Comparison of ENCODE assay signal across 9 mouse cellular contexts in the genomic region with DNA sequence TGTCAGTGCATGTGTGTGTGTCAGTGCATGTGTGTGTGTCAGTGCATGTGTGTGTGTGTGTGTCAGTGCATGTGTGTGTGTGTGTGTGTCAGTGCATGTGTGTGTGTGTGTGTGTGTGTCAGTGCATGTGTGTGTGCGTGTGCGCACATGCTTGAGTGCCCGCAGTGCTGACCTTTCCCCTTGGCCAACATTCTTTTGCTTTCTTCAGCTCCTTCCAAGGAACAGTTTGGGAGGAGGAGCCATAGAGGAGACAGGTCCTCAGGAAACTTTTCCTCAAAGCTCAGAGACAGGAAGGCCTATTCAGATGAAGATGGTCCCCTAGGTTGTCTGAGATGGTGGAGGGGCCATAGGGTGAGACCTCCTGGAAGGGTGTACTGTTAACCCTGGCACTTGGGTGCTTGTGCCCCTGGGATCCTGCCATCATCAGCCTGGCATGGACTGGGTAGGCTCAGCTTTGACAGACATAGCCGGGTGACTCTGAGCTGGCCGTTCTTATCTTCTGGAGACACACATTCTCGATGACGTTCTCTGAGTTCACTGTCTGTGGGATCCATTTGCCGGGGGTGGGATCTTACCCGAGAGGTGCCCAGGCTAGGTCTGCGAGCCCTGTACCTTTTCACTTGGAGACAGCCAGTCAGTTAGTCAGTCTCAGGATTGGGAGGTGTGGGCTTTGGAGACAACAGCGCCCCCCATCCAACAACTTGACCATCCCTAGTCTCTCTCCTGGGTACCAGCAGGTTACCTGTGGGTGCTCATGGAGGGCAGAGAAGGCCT. TPM values are rescaled to one million over a fixed set of nuclear protein-coding genes. Genes with fewer than 3 reads are reported as not detected.
A peak's percentile ranks its signal among the peaks of the same experiment; 100 is the strongest.
DNase-seq lines count a peak whose midpoint lies in the region; ATAC-seq and TF ChIP-seq lines count a peak whose summit lies in the region.
"Had no signal": no experiment of that assay in that cellular context is flagged by ENCODE, and none has a peak within 500 bp of the region (broad histone marks: within the 10 kb centered on the region; RNA-seq: fewer than 3 reads in every experiment).

No protein-coding gene starts in this region.

- H3K27ac ChIP-seq in heart, adult 2 months, result peak overlapping the region; percentile 75
- peak overlapping the region; percentile 83 for H3K27ac ChIP-seq in bone marrow, adult 2 months (ENCODE audit: control insufficient read depth, insufficient read depth, low read depth, low read length, poor library complexity)
- peak overlapping the region; percentile 24; the same call in 1 of the 2 replicates for H3K27ac ChIP-seq in intestine, embryonic 14.5 days (ENCODE audit: low read depth)
- peak overlapping the region; percentile 78 for H3K27ac ChIP-seq in liver, embryonic 13.5 days
- no peak overlapping the region for H3K27ac ChIP-seq in midbrain, postnatal 0 days (ENCODE audit: low read depth, low read length)

- H3K9ac ChIP-seq in heart, adult 2 months (ENCODE audit: low read depth, low read length), result peak overlapping the region; percentile 30
- H3K9ac ChIP-seq in intestine, embryonic 14.5 days (ENCODE audit: low read length), result no peak overlapping the region
- H3K9ac ChIP-seq in liver, embryonic 13.5 days, result peak overlapping the region; percentile 64
- H3K9ac ChIP-seq in midbrain, postnatal 0 days (replicated peaks; ENCODE audit: low read length, poor library complexity, severe bottlenecking), result no peak overlapping the region
- H3K9ac ChIP-seq: limb, embryonic 12.5 days had no signal

- no peak overlapping the region for H3K4me3 ChIP-seq in heart, adult 2 months
- no peak overlapping the region for H3K4me3 ChIP-seq in bone marrow, adult 2 months (replicated peaks; ENCODE audit: control insufficient read depth, low read depth, low read length)
- no peak overlapping the region for H3K4me3 ChIP-seq in intestine, embryonic 14.5 days (ENCODE audit: low read depth, low read length)
- peak overlapping the region; percentile 14; the same call in 1 of the 2 replicates for H3K4me3 ChIP-seq in liver, embryonic 13.5 days (replicated peaks)
- H3K4me3 ChIP-seq in midbrain, postnatal 0 days (ENCODE audit: low read depth, low read length), result no peak overlapping the region
- H3K4me3 ChIP-seq: limb, embryonic 12.5 days had no signal

- TF ChIP-seq POLR2A in heart, adult 2 months (IDR thresholded peaks at IDR 0.05; ENCODE audit: insufficient read depth, low read depth, low read length), result no peak
- TF ChIP-seq POLR2A in bone marrow, adult 2 months (IDR thresholded peaks at IDR 0.05; ENCODE audit: borderline replicate concordance, control insufficient read depth, low read depth, low read length), result no peak

- WGBS in heart, adult 2 months, result 56% methylated on average over 11 of the region's 11 CpGs
- 52% methylated on average over 11 of the region's 11 CpGs for WGBS in bone marrow, adult 2 months
- WGBS in intestine, embryonic 14.5 days, result 75% methylated on average over 11 of the region's 11 CpGs
- WGBS in liver, embryonic 13.5 days (ENCODE audit: insufficient replicate concordance), result 33% methylated on average over 11 of the region's 11 CpGs
- 92% methylated on average over 11 of the region's 11 CpGs for WGBS in midbrain, postnatal 0 days

- H3K36me3 ChIP-seq in heart, adult 2 months (ENCODE audit: control insufficient read depth, insufficient read depth, low read length), result peaks cover 6% of the 10 kb centered on the region
- 0 out of 2 replicates have a peak, but pooled peaks cover under 1% of the 10 kb centered on the region for H3K36me3 ChIP-seq in intestine, embryonic 14.5 days (ENCODE audit: control insufficient read depth, insufficient read depth, low read length)
- H3K36me3 ChIP-seq in liver, embryonic 13.5 days, result peaks cover 6% of the 10 kb centered on the region
- no peaks in the 10 kb centered on the region; the same call in 1 of the 2 replicates for H3K36me3 ChIP-seq in midbrain, postnatal 0 days (ENCODE audit: insufficient read depth, low read length)

- intact Hi-C loops in heart, adult 2 months (cut with DNase I), result no loop called here

- no peaks in the 10 kb centered on the region for H3K9me3 ChIP-seq in intestine, embryonic 14.5 days (ENCODE audit: control insufficient read depth, low read length)
- H3K9me3 ChIP-seq in liver, embryonic 13.5 days (replicated peaks), result no peaks in the 10 kb centered on the region
- H3K9me3 ChIP-seq in midbrain, postnatal 0 days (ENCODE audit: low read length), result no peaks in the 10 kb centered on the region
- H3K9me3 ChIP-seq: limb, embryonic 12.5 days had no signal

- no peak for TF ChIP-seq CTCF in heart, adult 2 months (IDR thresholded peaks at IDR 0.05)
- TF ChIP-seq CTCF in bone marrow, adult 2 months (IDR thresholded peaks at IDR 0.05; ENCODE audit: control insufficient read depth, insufficient read depth, low read length), result no peak
- no peak for TF ChIP-seq CTCF in midbrain, postnatal 0 days (IDR thresholded peaks at IDR 0.05)

- peak in 1 of 2 experiments; percentile 50 for DNase-seq in heart, adult 2 months
- no peak for DNase-seq in heart, adult 8-10 months (ENCODE audit: low spot score)
- no peak for DNase-seq in intestine, embryonic 14.5 days (ENCODE audit: low spot score)
- peak; percentile 51 for DNase-seq in liver, embryonic 13.5 days
- DNase-seq in thymus, postnatal 25 days, result no peak
- DNase-seq in cerebellum, adult 11 months, result no peak
- DNase-seq in midbrain, postnatal 0 days (ENCODE audit: low spot score), result no peak

- 0 out of 2 replicates have a peak overlapping the region, but pooled peaks have one; percentile 12 for H3K4me2 ChIP-seq in intestine, embryonic 14.5 days (ENCODE audit: low read length)
- peak overlapping the region; percentile 55 for H3K4me2 ChIP-seq in liver, embryonic 13.5 days
- H3K4me2 ChIP-seq in midbrain, postnatal 0 days (ENCODE audit: low read depth, low read length, poor library complexity, severe bottlenecking), result no peak overlapping the region
- H3K4me2 ChIP-seq: limb, embryonic 12.5 days had no signal

- no peak for TF ChIP-seq EP300 in heart, adult 2 months (IDR thresholded peaks at IDR 0.05; ENCODE audit: insufficient read depth, low read depth, low read length)

- no peaks in the 10 kb centered on the region for H3K27me3 ChIP-seq in heart, adult 2 months (ENCODE audit: control insufficient read depth, insufficient read depth, low read length)
- H3K27me3 ChIP-seq in intestine, embryonic 14.5 days (replicated peaks; ENCODE audit: control insufficient read depth, insufficient read depth, low read length), result no peaks in the 10 kb centered on the region
- no peaks in the 10 kb centered on the region for H3K27me3 ChIP-seq in liver, embryonic 13.5 days
- H3K27me3 ChIP-seq in midbrain, postnatal 0 days (ENCODE audit: insufficient read depth, low read length), result no peaks in the 10 kb centered on the region
- H3K27me3 ChIP-seq: limb, embryonic 12.5 days had no signal

- peak; percentile 17; the same call in 1 of the 2 replicates for ATAC-seq in intestine, embryonic 14.5 days (replicated peaks; ENCODE audit: low FRiP score, low TSS enrichment, low read depth)
- peak; percentile 89 for ATAC-seq in liver, embryonic 13.5 days (ENCODE audit: low read depth)
- ATAC-seq in midbrain, postnatal 0 days (ENCODE audit: low FRiP score), result no peak

- H3K79me2 ChIP-seq in heart, adult 2 months (replicated peaks; ENCODE audit: control insufficient read depth, insufficient read depth, low read length), result no peaks in the 10 kb centered on the region

- peaks cover 34% of the 10 kb centered on the region for H3K4me1 ChIP-seq in heart, adult 2 months (ENCODE audit: control insufficient read depth, insufficient read depth, low read length)
- peaks cover 10% of the 10 kb centered on the region for H3K4me1 ChIP-seq in bone marrow, adult 2 months (ENCODE audit: control insufficient read depth, insufficient read depth, low read length)
- H3K4me1 ChIP-seq in intestine, embryonic 14.5 days (replicated peaks; ENCODE audit: control insufficient read depth, insufficient read depth, low read length), result peaks cover 4% of the 10 kb centered on the region; the same call in 1 of the 2 replicates
- H3K4me1 ChIP-seq in liver, embryonic 13.5 days (replicated peaks), result peaks cover 87% of the 10 kb centered on the region
- H3K4me1 ChIP-seq in midbrain, postnatal 0 days (ENCODE audit: insufficient read depth, low read length), result no peaks in the 10 kb centered on the region

RNA-seq across cellular contexts. Expression of a gene that starts 11.5 kb away (rescaled TPM):
- total RNA-seq in heart, adult 2 months (2021), result 100 to 1,000 TPM; 151 to 167 TPM
- 89.8 and 118 TPM in 2 replicates for polyA plus RNA-seq in heart, adult 2 months (2012; rRNA removed)
- 100 to 1,000 TPM in 3 of 4 experiments, 10 to 100 TPM in 1; 87.1 to 234 (median 146) TPM for total RNA-seq in heart, adult 8-10 months (2022)
- 2.5 and 7.0 TPM in 2 replicates for polyA plus RNA-seq in bone marrow, adult 2 months (2011; ENCODE audit: insufficient read depth, insufficient read length, low replicate concordance, missing spikeins)
- 8.9 and 9.6 TPM in 2 replicates for polyA plus RNA-seq in intestine, embryonic 14.5 days (2014; fragmentation: Nextera tagmentation; extraction: Ambion mirVana)
- 10.7 and 12.2 TPM in 2 replicates for polyA plus RNA-seq in liver, embryonic 13.5 days (2015; fragmentation: Nextera tagmentation; extraction: Ambion mirVana)
- 2.4 and 6.0 TPM in 2 replicates for total RNA-seq in midbrain, postnatal 0 days (2014; rRNA removed)
- polyA plus RNA-seq in midbrain, postnatal 0 days (2015; fragmentation: Nextera tagmentation; extraction: Ambion mirVana), result 6.5 and 6.7 TPM in 2 replicates

RNA-seq across cellular contexts. Expression of a gene that starts 17.6 kb away (rescaled TPM):
- total RNA-seq in heart, adult 2 months (2021), result 10 to 100 TPM; 29.0 to 36.0 TPM
- 26.1 and 40.8 TPM in 2 replicates for polyA plus RNA-seq in heart, adult 2 months (2012; rRNA removed)
- total RNA-seq in heart, adult 8-10 months (2022), result 10 to 100 TPM; 27.2 to 38.4 (median 32.0) TPM
- 16.9 and 46.9 TPM in 2 replicates for polyA plus RNA-seq in bone marrow, adult 2 months (2011; ENCODE audit: insufficient read depth, insufficient read length, low replicate concordance, missing spikeins)
- 21.2 and 23.2 TPM in 2 replicates for polyA plus RNA-seq in intestine, embryonic 14.5 days (2014; fragmentation: Nextera tagmentation; extraction: Ambion mirVana)
- 9.1 and 10.2 TPM in 2 replicates for polyA plus RNA-seq in liver, embryonic 13.5 days (2015; fragmentation: Nextera tagmentation; extraction: Ambion mirVana)
- 2.3 and 3.2 TPM in 2 replicates for total RNA-seq in midbrain, postnatal 0 days (2014; rRNA removed)
- 1.3 and 2.2 TPM in 2 replicates for polyA plus RNA-seq in midbrain, postnatal 0 days (2015; fragmentation: Nextera tagmentation; extraction: Ambion mirVana)

RNA-seq across cellular contexts. Expression of a gene that starts 30.9 kb away (rescaled TPM):
- total RNA-seq in heart, adult 2 months (2021), result 10 to 100 TPM; 21.2 to 21.4 TPM
- polyA plus RNA-seq in heart, adult 2 months (2012; rRNA removed), result 30.3 and 37.0 TPM in 2 replicates
- 10 to 100 TPM; 17.3 to 24.0 (median 19.9) TPM for total RNA-seq in heart, adult 8-10 months (2022)
- polyA plus RNA-seq in bone marrow, adult 2 months (2011; ENCODE audit: insufficient read depth, insufficient read length, low replicate concordance, missing spikeins), result 18.2 and 30.2 TPM in 2 replicates
- 10.4 and 12.8 TPM in 2 replicates for polyA plus RNA-seq in intestine, embryonic 14.5 days (2014; fragmentation: Nextera tagmentation; extraction: Ambion mirVana)
- polyA plus RNA-seq in liver, embryonic 13.5 days (2015; fragmentation: Nextera tagmentation; extraction: Ambion mirVana), result 3.6 and 3.8 TPM in 2 replicates
- 15.8 and 21.3 TPM in 2 replicates for total RNA-seq in midbrain, postnatal 0 days (2014; rRNA removed)
- polyA plus RNA-seq in midbrain, postnatal 0 days (2015; fragmentation: Nextera tagmentation; extraction: Ambion mirVana), result 15.9 and 19.4 TPM in 2 replicates

RNA-seq across cellular contexts. Expression of a gene that starts 33.1 kb away (rescaled TPM):
- 1 to 10 TPM; 5.2 to 6.5 TPM for total RNA-seq in heart, adult 2 months (2021)
- polyA plus RNA-seq in heart, adult 2 months (2012; rRNA removed), result 4.1 and 5.0 TPM in 2 replicates
- total RNA-seq in heart, adult 8-10 months (2022), result 10 to 100 TPM in 1 of 4 experiments, 1 to 10 TPM in 3; 5.6 to 10.3 (median 6.4) TPM
- not detected in 2 replicates for polyA plus RNA-seq in bone marrow, adult 2 months (2011; ENCODE audit: insufficient read depth, insufficient read length, low replicate concordance, missing spikeins)
- polyA plus RNA-seq in intestine, embryonic 14.5 days (2014; fragmentation: Nextera tagmentation; extraction: Ambion mirVana), result 0.28 and 0.31 TPM in 2 replicates
- polyA plus RNA-seq in liver, embryonic 13.5 days (2015; fragmentation: Nextera tagmentation; extraction: Ambion mirVana), result 0.03 and 0.09 TPM in 2 replicates
- 11.0 and 13.6 TPM in 2 replicates for total RNA-seq in midbrain, postnatal 0 days (2014; rRNA removed)
- polyA plus RNA-seq in midbrain, postnatal 0 days (2015; fragmentation: Nextera tagmentation; extraction: Ambion mirVana), result 10.4 and 11.1 TPM in 2 replicates

Comparison
In these comparisons a context has a peak if more than half of its experiments do, and no peak if none do; other contexts are left out.
1. H3K9ac ChIP-seq: peak in heart, adult 2 months (single experiment) and liver, embryonic 13.5 days (single experiment); none in intestine, embryonic 14.5 days (single experiment) and midbrain, postnatal 0 days (single experiment).